Mouse (Mus musculus): ENCODE measurements at regions not wholly inside any gene's neighbourhood (a gene's known extent, or its start where the extent isn't known, plus 50 kb on each side); places are given as distances from the start of the nearest gene placed in this dataset.
A peak's percentile ranks its signal among the peaks of the same experiment; 100 is the strongest.

DNA sequence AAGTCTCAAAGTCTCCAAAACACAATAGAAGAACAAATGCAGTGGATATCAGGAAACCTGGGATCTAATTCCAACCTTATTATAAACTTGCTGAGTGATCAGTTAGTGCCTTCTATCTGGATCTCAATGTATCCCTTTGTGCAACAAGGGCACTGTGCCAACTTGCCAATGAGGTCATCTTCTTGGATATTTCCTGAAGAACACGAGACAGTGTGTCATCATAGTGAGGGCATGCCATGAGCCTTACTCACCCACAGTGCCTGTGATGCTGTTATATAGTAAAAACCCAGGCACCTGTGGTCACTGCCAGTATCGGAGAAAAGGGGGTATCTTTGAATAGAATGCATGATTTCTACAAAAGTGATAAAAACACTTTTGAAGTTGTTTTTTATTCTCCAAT lies 60.2 kb upstream of the Cd34 start:
- no peak for ATAC-seq (replicated peaks; ENCODE audit: low FRiP score, low TSS enrichment, low read depth)
- DNase-seq (ENCODE audit: low spot score): no peak
- H3K4me2 ChIP-seq (ENCODE audit: low read length): no peak overlapping the region

GRCm38 (mm10) chr1:194879324-194880233 lies 59.0 kb upstream of the Cd34 start:
- Histone ChIP-seq H3K27me3 (replicated peaks; ENCODE audit: control insufficient read depth, insufficient read depth, low read length) (no peaks in the 10 kb centered on the region), H3K4me1 (replicated peaks; ENCODE audit: control insufficient read depth, insufficient read depth, low read length) (no peaks in the 10 kb centered on the region), H3K4me3 (ENCODE audit: low read depth, low read length) (no peak overlapping the region), H3K4me2 (ENCODE audit: low read length) (peak overlapping the region; percentile 33), H3K36me3 (ENCODE audit: control insufficient read depth, insufficient read depth, low read length) (no peaks in the 10 kb centered on the region), H3K27ac (ENCODE audit: low read depth) (no peak overlapping the region), H3K9ac (ENCODE audit: low read length) (peak overlapping the region; percentile 20; the same call in 1 of the 2 replicates), H3K9me3 (ENCODE audit: control insufficient read depth, low read length) (no peaks in the 10 kb centered on the region)
- DNase-seq (ENCODE audit: low spot score) (peak; percentile 98), ATAC-seq (replicated peaks; ENCODE audit: low FRiP score, low TSS enrichment, low read depth) (peak; percentile 90)
- WGBS: 21% methylated on average over 22 of the region's 22 CpGs

More for the DNA sequence above, 60.2 kb upstream of the Cd34 start:
- H3K4me3 ChIP-seq (ENCODE audit: low read depth, low read length): no peak overlapping the region
- H3K9me3 ChIP-seq (ENCODE audit: control insufficient read depth, low read length): no peaks in the 10 kb centered on the region
- no peaks in the 10 kb centered on the region for H3K36me3 ChIP-seq (ENCODE audit: control insufficient read depth, insufficient read depth, low read length)
- WGBS: 64% methylated on average over 2 of the region's 2 CpGs
- no peaks in the 10 kb centered on the region for H3K4me1 ChIP-seq (replicated peaks; ENCODE audit: control insufficient read depth, insufficient read depth, low read length)
- no peak overlapping the region for H3K27ac ChIP-seq (ENCODE audit: low read depth)
- no peaks in the 10 kb centered on the region for H3K27me3 ChIP-seq (replicated peaks; ENCODE audit: control insufficient read depth, insufficient read depth, low read length)
- H3K9ac ChIP-seq (ENCODE audit: low read length): no peak overlapping the region

GRCm38 (mm10) chr1:194881556-194882223 lies 56.9 kb upstream of the Cd34 start:
- H3K27me3 ChIP-seq (replicated peaks; ENCODE audit: control insufficient read depth, insufficient read depth, low read length): no peaks in the 10 kb centered on the region
- no peak overlapping the region for H3K4me2 ChIP-seq (ENCODE audit: low read length)
- no peaks in the 10 kb centered on the region for H3K4me1 ChIP-seq (replicated peaks; ENCODE audit: control insufficient read depth, insufficient read depth, low read length)
- no peaks in the 10 kb centered on the region for H3K9me3 ChIP-seq (ENCODE audit: control insufficient read depth, low read length)
- H3K4me3 ChIP-seq (ENCODE audit: low read depth, low read length): no peak overlapping the region
- no peak for DNase-seq (ENCODE audit: low spot score)
- no peak overlapping the region for H3K9ac ChIP-seq (ENCODE audit: low read length)
- H3K27ac ChIP-seq (ENCODE audit: low read depth): no peak overlapping the region
- no peaks in the 10 kb centered on the region for H3K36me3 ChIP-seq (ENCODE audit: control insufficient read depth, insufficient read depth, low read length)
- no peak for ATAC-seq (replicated peaks; ENCODE audit: low FRiP score, low TSS enrichment, low read depth)

GRCm38 (mm10) chr1:194885071-194885686 lies 53.4 kb upstream of the Cd34 start:
- no peak for DNase-seq (ENCODE audit: low spot score)
- H3K27ac ChIP-seq (ENCODE audit: low read depth): no peak overlapping the region
- H3K9me3 ChIP-seq (ENCODE audit: control insufficient read depth, low read length): no peaks in the 10 kb centered on the region
- no peak for ATAC-seq (replicated peaks; ENCODE audit: low FRiP score, low TSS enrichment, low read depth)
- 59% methylated on average over 5 of the region's 5 CpGs for WGBS
- H3K4me1 ChIP-seq (replicated peaks; ENCODE audit: control insufficient read depth, insufficient read depth, low read length): no peaks in the 10 kb centered on the region
- no peak overlapping the region for H3K4me3 ChIP-seq (ENCODE audit: low read depth, low read length)
- no peak overlapping the region for H3K4me2 ChIP-seq (ENCODE audit: low read length)
- H3K27me3 ChIP-seq (replicated peaks; ENCODE audit: control insufficient read depth, insufficient read depth, low read length): no peaks in the 10 kb centered on the region
- H3K36me3 ChIP-seq (ENCODE audit: control insufficient read depth, insufficient read depth, low read length): no peaks in the 10 kb centered on the region
- H3K9ac ChIP-seq (ENCODE audit: low read length): no peak overlapping the region

DNA sequence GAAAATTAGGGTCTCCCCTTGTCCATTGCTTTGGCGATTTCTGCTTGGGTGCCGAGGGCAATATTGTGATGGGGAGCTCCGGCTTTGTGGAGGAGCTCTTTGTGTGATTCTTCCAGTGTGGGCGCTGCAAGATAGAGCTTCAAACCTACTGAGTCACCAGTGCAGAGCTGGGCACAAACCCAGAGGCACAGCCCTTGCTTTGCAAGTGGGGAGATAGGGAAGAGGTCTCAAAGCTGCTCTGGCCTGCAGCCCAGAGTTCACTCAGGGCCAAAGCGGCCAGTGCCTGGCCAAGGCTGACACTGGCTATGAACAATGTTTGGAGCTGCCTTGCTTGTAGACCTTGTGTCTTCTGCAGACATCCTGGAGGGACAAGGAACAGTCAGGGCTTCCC lies 52.9 kb upstream of the Cd34 start:
- Histone ChIP-seq H3K9ac (ENCODE audit: low read length) (no peak overlapping the region), H3K4me3 (ENCODE audit: low read depth, low read length) (no peak overlapping the region), H3K27ac (ENCODE audit: low read depth) (no peak overlapping the region), H3K36me3 (ENCODE audit: control insufficient read depth, insufficient read depth, low read length) (no peaks in the 10 kb centered on the region), H3K9me3 (ENCODE audit: control insufficient read depth, low read length) (no peaks in the 10 kb centered on the region), H3K4me2 (ENCODE audit: low read length) (no peak overlapping the region), H3K4me1 (replicated peaks; ENCODE audit: control insufficient read depth, insufficient read depth, low read length) (no peaks in the 10 kb centered on the region), H3K27me3 (replicated peaks; ENCODE audit: control insufficient read depth, insufficient read depth, low read length) (no peaks in the 10 kb centered on the region)
- no peak for DNase-seq (ENCODE audit: low spot score)
- 88% methylated on average over 5 of the region's 5 CpGs for WGBS
- ATAC-seq (replicated peaks; ENCODE audit: low FRiP score, low TSS enrichment, low read depth): no peak
